Mouse (Mus musculus): ENCODE data around the gene Dexi.

The Dexi gene

DNA sequence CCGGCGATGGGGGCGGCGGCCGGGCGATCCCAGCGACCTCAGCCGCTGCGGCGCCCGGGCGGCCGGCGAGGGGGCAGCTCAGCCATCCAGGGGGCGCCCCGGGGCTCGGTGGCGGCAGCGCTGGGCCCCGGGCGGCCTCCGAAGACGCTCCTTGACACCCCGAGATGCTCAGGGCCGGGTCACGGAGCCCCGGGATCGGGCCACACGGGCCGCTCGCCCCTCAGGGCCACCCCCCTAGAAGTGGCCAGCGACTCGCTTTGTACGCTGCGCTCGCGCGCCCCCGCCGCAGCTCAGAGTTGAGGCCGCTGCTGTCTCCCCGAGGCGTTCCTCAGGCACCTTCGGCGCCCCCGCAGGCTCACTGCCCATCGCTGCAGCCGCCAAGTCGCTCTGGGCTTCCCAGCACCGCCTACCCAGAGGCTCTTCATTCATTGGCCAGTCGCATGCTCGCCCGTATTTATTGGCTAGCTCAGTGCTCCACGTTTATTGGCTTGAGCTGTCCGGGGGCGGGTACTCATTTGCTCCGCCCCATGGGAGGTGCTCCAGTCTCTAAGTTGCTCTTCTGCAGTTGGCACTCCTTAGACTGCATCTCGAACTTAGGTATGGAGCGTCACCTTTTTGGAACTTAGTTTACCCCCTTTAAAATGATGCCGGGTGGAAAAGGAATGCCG lies at the start of gene Dexi:
Gene Dexi (minus strand): TSS at position 357 of the 668 bp plus-strand sequence.
- peak; percentile 96 for DNase-seq

DNA sequence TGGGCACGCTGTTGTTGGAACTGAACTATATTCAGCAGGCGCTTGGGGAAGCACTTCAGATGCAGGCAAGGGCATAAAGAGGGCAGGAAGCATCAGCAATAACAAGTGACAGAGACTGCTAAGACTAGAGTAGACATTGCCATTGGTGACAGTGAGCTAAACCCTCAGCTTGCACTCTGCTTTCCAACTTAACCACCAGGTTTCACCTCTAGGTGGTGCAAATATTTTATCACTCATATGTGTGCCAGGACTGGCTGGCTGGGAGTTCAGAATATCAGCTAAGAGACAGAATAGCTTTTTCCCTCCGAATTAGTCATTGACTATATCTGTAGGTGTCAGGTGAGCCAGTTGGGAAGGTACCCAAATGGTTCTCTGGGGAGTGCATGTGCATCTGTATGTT lies 43.7 kb upstream of the Dexi start:
- no peak for DNase-seq

DNA sequence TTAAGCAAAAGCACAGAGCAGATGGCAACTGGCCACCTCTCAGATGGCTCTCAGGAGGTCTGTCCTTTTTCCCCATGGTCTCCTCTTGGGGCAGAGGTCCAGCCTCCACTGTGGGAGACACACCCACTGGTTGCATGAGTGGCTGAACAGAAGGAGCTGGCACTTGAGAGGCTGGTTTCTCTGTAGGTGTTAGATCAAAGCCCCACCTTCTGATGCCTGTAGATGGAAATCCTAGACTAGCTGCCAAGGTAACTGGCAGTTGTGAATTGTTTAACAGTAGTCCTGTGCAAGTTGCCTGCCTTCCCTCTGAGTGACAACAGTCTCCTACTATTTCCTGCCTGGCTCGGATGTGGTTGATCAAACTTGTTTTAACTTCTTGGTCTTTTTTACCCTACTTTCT lies 42.3 kb upstream of the Dexi start:
- DNase-seq = no peak

DNA sequence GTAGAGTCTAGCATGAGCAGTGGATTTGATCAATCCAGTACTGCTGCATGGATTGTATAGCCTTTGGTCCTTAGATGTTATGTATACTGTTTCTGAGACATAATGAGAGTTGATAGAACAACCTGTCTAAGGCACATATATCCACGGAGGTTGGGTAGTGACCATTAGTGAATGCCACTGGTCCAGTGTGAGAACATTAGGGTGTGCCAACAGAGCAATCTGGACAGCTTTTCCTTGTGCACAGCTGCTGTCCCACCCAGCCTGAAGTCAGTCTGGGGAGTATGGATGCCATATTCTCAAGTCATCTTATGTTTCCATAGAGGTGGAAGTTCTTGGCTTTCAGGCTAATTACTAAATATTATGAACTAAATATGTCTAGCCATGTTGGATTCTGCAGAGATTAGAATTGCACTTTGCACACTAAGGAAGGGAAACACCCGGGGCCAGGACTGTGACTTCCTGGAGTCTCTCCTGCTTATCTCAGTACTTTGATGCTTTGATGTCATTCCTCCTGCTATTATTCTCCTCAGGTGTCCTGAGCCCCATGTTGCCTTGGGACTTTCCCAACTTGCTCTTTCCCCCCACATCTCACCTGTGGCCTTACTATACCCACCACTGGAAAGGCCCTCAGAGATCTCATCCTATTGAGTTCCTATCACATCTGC lies 38.5 kb upstream of the Dexi start:
- DNase-seq = no peak

DNA sequence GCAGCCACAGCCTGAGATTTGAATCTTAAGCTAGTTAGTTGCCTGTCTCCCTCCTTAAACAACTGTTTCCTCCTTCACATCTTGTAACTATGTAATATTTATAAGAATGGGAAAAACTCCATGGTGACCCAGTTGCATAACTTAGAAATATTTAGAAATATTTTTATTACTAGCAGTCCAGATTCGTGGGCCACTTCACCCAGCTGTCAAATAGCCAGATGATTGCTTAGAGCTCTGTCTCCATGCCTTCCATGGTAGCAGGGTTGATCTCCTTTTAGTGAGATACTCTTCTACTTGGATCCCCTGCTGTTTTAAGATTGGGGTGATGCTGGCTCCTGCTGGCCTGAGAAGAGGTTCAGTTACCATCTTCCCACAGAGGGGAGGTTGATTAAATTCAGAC lies 35.5 kb upstream of the Dexi start:
- no peak for DNase-seq

DNA sequence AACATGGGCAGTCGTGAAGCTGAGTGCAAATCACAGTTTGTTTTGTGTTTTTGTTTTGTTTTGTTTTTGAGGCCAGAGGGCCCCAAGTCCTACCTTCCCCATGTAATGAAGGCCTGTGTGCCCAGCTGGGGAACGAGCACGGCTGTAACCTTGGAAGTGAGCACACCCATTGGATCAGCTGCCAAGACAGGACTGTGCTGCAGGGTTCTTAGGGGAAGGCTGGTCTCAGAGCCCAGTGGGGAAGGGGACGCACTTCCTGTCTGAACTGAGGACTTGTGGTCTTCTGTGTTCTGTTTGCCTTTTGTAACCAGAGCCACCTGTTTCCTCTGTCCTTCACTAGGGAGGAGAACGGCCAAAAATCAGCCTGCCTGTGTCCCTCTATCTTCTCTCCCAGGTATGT lies 34.7 kb upstream of the Dexi start:
- no peak for DNase-seq

DNA sequence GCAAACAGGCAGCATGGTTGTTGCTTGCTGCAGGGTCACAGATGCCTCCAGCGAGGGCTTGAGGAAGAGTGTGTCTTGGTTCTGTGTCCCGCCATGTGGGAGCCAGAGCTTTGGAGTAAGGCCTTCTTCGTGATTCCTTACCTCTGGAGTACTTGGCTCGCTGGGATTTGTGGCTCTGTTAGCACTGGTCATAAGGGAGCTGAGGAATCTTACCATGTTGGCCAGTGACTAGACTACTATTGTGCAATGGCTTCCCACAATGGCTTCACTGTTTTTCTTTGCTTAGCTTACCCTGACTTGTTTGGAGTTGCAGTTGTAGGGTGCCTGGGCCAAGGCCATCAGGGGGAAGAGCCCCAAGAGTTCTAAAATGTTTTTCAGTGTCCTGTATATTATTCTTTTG lies 33.1 kb upstream of the Dexi start:
- DNase-seq = no peak

DNA sequence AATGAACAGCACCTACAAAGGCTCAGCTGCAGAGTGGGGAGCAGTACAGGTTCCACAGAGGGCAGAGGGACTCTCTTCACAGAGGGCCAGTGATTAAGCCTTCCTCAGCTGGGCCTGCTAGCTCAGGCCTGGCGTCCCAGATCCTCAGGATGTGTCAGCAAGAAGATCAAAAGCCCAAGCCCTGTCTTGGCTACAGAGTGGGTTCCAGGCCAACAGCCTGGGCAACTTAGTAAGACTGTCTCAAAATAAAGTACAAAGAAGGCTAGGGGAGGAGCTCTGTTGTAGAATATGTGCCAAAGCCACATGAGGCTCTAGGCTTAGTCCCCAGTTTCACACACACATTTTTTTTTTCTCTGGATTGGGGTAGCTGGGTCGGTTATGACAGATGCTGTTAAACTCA lies 32.1 kb upstream of the Dexi start:
- no peak for DNase-seq

DNA sequence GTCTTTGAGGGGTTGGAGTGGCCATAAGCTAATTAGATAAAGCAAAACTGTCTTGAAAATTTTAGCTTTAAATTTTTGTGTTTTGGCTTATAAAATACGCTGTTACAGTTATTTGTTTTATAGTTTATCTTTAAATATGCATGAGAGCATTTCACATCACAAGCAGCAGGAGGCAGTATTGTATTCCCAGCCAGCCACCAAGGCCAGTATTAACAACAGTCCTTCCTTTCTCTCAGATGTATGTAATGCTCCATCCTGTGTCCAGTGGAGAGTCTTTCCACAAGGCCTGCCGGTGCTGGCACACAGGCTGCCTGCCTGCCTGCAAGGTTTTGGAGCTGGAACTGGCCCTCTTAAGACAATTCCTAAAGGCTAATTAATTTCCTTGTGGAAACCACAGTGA lies 29.0 kb upstream of the Dexi start:
- DNase-seq = no peak

DNA sequence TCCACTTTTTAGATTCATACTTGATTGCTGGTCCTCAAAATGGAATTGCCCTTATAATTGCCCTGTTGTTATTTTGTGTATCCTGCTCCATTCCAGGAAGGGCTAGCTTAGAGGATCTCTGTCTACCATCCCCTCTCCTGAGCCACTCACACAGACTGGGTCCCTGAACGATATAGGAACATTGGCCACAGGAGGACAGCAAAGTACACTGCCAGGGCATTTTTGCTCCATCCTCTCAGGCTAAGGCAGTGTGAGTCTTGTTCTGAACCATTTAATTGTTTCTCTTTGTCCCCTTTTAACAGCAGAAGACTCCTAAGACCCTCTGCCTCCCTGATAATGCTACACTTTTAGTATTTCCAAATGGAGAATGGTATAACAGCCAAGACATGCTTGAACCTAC lies 27.9 kb upstream of the Dexi start:
- DNase-seq = peak; percentile 53

DNA sequence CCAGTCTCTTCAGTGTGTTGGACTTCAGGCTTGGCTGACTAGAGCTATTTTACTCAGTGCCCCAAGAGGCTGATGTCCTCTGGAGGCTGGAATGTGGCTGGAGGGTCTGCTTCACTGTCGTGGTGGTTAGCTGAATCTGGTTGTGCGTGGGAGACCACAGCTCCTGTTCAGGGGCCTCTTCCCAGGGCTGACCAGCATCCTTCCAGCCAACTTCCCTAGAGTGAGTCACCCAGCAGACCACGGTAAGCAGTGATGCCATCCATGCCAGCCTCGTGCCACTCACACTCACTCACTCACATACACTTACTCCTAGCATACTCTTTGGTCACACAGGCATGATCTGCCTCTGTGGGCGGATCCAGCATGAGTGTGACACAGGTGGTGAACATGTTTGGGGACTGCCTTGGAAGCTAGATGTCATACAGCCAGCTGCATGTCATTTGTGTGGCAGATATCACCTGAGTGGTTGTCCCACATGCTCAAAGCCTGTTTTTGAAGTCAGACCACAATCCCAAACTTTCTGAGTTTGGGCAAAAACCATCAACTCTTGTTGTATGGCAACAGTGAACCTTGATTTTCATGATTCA lies 27.0 kb upstream of the Dexi start:
- no peak for DNase-seq

DNA sequence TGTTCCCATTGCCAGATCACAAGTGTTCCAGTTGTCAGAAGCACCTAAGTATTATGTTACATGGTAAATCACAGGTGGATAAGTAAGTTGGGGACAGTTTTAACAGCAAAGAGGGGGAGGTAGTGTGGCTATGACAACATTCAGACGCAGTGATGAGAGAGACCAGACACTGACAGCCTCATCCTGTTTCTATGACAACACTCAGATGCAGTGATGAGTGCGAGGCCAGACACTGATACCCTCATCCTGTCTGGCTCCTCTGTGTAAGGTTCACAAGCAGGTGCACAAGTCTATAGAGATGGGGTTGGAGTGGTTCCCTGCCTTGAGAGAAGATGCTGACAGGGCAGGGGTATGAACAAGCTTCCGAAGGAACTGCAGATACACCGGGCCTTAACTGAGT lies 24.3 kb upstream of the Dexi start:
- no peak for DNase-seq

DNA sequence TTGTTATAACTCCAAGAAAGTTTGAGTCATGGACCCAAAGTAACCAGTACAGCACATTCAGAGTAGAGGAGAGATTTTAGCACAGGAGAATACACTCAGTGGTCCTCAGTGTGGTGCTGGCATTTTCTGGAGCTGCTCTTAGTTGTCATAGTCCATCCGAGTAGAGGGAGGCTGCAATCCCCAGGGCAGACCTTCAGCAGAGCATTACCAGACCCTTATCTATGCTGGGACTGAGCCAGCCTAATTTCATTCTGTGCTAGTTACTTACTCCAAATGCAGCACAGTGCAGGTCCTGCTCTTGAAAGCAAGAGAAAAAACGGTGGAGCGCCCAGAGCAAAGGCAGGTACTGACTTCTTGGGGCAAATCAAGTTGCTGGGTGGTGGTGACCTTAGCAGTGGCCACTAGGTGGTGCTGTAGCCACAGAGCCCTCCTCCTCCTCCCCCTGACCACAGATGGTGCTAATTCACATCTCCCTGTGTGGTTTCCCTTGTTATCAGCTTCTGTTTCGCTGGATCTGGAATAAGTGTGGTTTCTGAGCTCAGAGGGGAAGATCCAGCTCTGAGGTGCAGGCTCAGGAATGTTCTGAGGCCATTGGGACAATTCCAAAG lies 22.5 kb upstream of the Dexi start:
- peak; percentile 76 for DNase-seq

DNA sequence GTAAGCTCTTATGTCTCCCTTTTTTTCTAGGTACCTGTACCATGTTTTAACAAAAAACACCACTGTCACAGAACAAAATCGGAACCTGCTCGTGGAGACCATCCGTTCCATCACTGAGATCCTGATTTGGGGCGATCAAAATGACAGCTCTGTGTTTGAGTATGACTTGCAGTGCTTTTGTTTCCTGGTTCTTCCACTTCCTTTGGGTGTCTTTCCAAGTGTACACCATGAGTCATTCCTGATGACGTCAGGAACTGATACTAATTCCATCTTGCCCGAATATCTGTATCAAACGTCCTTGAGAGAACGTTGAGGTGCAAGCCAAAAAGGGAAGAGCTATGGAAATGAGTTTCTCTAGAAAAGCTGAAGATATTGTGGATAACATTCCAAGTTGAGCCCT lies 17.1 kb upstream of the Dexi start:
- DNase-seq = no peak

DNA sequence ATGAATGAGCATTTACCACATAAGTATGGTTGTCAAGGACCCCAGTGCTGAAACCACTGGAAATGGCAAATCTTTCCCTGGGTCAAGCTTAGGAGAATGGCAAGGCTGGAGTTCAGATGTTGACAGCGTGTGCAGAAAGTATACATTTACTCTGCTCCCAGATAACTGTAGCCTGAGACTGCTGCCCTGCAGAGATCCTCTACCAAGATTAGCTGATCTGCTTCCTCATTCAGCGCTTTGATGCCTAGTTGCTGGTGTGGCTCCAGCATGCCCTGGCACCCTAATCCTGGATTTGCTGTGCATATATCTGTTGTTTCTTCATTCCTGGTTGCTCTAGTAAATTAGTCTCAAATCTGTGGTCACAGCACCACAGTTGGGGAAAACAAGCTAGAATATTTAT lies 11.0 kb upstream of the Dexi start:
- DNase-seq = no peak

DNA sequence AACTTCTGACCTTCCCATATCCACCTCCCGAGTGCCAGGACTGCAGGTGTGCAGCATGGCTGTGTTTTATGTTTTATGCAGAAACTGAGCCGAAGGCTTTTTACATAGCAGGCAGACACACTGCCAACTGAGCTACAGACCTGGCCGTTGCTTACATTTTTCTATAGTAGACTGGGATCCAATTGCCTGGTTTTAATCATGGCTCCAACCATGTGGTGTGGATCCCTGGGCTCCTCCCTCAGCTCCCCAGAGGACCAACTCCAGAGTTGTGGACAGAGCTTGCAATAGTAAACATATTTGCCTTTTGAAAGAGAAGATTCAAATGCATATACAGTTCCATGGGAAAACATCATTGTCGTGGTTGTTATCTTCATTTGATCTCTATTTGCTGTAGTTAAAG lies 8.7 kb upstream of the Dexi start:
- no peak for DNase-seq

DNA sequence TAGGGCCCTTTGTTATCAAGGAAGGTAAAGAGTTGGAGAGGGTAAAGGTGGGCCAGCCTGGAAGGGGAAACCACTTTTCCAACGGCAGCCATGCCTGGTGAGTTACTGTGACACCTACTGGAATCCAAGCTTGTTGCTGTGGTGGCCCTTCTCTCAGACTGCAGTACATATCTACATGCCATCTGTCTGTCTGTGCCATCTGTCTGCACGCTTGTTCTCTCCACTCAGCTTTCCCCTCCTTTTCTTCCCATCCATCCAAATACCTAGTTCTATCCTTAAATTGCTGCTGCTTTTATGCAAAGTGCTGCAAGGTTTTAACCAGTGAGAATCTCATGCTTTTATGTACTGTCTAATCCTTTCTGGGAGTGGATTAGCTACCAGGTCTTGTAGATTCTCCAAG lies 6.7 kb upstream of the Dexi start:
- no peak for DNase-seq

DNA sequence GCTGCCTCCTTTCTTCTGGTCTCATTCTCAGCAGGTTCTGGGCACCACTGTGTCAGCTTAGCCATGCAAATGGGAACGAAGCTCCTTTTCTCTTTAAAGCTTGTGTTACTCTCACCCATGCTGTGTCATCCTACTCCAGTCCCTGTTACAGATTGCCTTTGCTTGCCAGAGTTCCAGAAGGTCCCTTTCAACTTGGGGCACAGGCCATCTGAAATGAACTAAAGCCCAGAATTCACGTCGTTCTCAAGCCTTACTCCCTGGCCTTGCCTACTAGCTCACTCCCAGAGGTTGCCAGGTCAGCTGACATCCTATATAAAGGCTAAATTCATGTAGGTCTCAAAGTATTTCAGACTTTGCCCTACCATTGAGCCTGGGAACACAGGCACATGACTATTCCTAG lies 6.1 kb upstream of the Dexi start:
- no peak for DNase-seq

DNA sequence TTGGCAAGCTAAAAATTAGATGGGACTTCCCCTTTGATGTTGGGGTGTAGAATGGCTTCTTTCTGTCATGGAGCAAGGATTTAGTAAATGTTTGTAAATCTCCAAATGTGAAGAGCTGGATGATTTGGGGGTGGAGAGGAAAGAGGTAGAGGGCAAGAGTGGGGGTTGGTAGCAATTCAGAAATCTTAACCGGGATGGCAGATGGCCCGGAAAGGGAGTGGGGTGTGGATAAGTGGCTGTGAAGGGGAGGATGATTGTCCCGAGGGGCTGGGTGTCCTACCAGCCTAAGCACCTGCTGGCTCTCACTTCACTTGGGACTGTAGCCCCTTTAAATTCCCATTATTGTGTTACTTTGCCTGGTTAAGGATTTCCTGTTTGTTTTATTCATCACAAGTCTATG lies 4.0 kb upstream of the Dexi start:
- DNase-seq = no peak

DNA sequence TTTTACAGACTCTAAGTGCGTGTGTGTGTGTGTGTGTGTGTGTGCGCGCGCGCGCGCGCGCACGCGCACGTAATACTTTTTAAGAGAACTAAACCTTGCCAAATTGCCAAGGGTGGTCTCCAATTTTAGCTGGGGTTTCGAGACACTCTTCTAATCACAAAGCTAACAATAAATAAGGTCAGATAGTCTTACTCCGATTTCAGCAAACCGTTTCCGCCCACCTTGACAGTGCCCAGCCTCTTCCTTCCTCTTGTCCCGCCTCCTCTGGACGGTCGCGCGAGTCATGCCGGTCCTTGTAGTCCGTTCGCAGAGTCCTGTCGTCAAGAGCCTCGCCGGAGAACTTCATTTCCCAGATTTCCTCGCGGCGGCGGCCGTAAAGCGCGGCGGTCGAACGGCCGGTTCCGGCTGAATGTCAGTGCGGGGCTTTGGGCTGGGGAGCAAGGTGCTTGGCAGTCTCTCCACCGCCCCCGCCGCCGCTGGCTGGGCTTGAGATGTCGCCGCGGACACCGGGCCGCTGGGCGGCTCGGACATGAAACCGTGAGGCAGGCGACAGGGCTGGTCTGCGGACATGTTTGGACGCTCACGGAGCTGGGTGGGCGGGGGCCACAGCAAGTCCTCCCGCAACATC lies 2.3 kb upstream of the Dexi start, which contains the start of gene Clec16a:
Gene Clec16a (plus strand): TSS at position 345 of the 628 bp plus-strand sequence.
- peak; percentile 94 for DNase-seq

DNA sequence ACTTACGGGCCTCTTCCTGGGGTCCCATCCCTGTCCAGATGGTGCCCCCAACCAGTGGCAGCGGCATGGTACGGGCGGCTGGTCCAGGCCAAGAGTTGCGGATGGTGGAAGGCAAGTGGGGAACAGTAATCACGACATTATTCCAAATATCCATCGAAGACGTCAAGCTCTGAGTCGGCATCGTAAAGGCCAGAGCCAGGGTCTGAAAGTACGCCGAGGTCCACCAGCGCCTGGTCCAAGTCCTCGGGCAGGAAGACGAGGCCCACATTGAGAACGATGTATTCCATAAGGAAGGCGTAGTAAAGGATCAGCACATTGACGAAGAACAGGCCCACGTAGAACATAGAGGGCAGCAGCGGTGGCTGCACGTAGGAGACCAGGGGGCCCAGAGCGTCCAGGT lies 588 bp downstream of the Dexi start:
- peak; percentile 51 for DNase-seq

DNA sequence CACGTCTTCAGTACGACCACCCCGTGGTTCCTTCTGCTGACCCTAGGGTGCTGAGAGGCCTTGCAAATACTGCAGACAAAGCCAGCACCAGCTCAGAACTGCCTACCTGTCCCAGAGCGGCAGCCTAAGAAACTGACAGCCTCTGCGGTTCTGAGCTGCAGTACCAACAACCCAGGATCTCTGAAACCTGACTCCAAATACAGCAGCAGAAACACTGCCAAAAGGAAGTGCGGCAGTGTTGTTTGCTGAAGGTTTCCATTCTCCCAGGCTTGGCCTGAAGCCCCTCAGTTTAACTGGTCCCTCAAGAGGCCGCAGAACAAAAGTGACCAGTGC lies 1.3 kb downstream of the Dexi start:
- DNase-seq = peak; percentile 42

DNA sequence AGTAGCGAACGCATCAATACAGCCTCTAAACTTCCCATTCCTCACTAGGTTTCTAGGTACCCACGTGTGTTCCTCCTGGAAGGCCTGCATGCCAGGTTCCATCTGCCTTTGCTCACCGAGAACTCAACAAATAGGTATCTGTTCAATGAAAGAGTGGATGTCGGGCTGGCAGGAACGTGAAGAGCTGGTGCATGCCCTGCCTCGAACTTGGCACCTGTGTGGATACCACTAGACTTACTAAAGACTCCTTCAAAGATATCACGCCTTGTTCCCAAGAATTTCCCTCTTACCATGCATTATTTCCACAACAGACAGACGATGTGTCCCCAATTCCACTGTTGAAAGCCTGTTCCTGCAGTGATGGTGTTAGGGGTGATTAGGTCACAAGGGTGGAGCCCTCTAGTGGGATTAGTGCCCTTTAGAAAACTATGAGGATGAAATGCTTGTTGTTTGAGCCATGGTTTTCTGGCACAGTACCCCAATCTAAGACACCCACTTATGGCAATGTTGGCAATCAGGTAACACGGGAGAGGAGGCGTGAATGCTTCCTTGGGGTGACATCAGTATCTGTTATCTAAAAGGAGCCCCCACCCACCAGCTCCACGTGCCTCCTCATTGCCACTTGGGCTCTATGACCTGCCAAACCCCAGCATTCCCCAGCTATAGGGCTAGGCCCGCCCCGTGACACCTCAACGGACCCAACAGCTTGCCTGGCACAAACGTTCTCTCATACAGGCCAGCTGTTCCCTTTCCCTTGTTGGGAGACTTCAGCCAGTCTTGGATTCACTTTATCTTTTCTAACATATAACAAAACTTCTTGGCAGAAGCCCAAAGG lies 1.9 kb downstream of the Dexi start:
- DNase-seq = no peak

Data from cerebellum, adult 11 months (tissue).